Mouse (Mus musculus) right cerebral cortex, postnatal 36 days (tissue): ENCODE measurements at regions not wholly inside any gene's neighbourhood (a gene's known extent, or its start where the extent isn't known, plus 50 kb on each side); places are given as distances from the start of the nearest gene placed in this dataset.

Experiments
- DNase-seq, 2 experiments: peaks; one replicate each; pipeline ENCODE4 v3.0.0; 2022; ENCODE audit warnings: low spot score in 2 of 2, mixed read lengths in 1 of 2

- no peak for DNase-seq
These were observed 185.4 kb upstream of the Eci2 start for GRCm38 (mm10) chr13:35212276-35212675.

GRCm38 (mm10) chr13:35214219-35214618, 187.3 kb upstream of the Eci2 start:
- DNase-seq = no peak

GRCm38 (mm10) chr13:35226142-35226829, 199.4 kb upstream of the Eci2 start:
- peak; percentile 5 to 19 for DNase-seq

- no peak for DNase-seq
These were observed 200.0 kb upstream of the Eci2 start for GRCm38 (mm10) chr13:35226944-35227343.

- no peak for DNase-seq
These were observed 202.7 kb upstream of the Eci2 start for GRCm38 (mm10) chr13:35229601-35230000.

- no peak for DNase-seq
These were observed 206.7 kb upstream of the Eci2 start for GRCm38 (mm10) chr13:35233636-35234035.

- DNase-seq = peak; percentile 53 to 81
These were observed 214.5 kb upstream of the Eci2 start for GRCm38 (mm10) chr13:35241443-35241842.

- no peak for DNase-seq
These were observed 217.1 kb upstream of the Eci2 start for GRCm38 (mm10) chr13:35243946-35244345.

- DNase-seq = no peak
These were observed 230.5 kb upstream of the Eci2 start for GRCm38 (mm10) chr13:35257386-35257785.

GRCm38 (mm10) chr13:35258720-35259119, 231.8 kb upstream of the Eci2 start:
- no peak for DNase-seq

GRCm38 (mm10) chr13:35283959-35284358, 257.1 kb upstream of the Eci2 start:
- DNase-seq = peak in 1 of 2 experiments; percentile 26

GRCm38 (mm10) chr13:35302088-35302487, 275.2 kb upstream of the Eci2 start:
- DNase-seq = no peak

- no peak for DNase-seq
These were observed 289.9 kb upstream of the Eci2 start for GRCm38 (mm10) chr13:35316772-35317171.

GRCm38 (mm10) chr13:35326682-35327242, 299.9 kb upstream of the Eci2 start:
- no peak for DNase-seq

GRCm38 (mm10) chr13:35328320-35328719, 301.4 kb upstream of the Eci2 start:
- DNase-seq = no peak

- no peak for DNase-seq
These were observed 304.0 kb upstream of the Eci2 start for GRCm38 (mm10) chr13:35330926-35331325.

GRCm38 (mm10) chr13:35345507-35346129, 314.0 kb upstream of the Cdyl start:
- no peak for DNase-seq

- DNase-seq = no peak
These were observed 311.4 kb upstream of the Cdyl start for GRCm38 (mm10) chr13:35348283-35348682.

- DNase-seq = no peak
These were observed 300.3 kb upstream of the Cdyl start for GRCm38 (mm10) chr13:35359345-35359744.

- DNase-seq = no peak
These were observed 282.1 kb upstream of the Cdyl start for GRCm38 (mm10) chr13:35377487-35377886.

GRCm38 (mm10) chr13:35379500-35379899, 280.1 kb upstream of the Cdyl start:
- DNase-seq = no peak

- no peak for DNase-seq
These were observed 279.2 kb upstream of the Cdyl start for GRCm38 (mm10) chr13:35380224-35381009.
